Mouse (Mus musculus): ENCODE measurements around the gene Itga9.

The Itga9 gene

DNA sequence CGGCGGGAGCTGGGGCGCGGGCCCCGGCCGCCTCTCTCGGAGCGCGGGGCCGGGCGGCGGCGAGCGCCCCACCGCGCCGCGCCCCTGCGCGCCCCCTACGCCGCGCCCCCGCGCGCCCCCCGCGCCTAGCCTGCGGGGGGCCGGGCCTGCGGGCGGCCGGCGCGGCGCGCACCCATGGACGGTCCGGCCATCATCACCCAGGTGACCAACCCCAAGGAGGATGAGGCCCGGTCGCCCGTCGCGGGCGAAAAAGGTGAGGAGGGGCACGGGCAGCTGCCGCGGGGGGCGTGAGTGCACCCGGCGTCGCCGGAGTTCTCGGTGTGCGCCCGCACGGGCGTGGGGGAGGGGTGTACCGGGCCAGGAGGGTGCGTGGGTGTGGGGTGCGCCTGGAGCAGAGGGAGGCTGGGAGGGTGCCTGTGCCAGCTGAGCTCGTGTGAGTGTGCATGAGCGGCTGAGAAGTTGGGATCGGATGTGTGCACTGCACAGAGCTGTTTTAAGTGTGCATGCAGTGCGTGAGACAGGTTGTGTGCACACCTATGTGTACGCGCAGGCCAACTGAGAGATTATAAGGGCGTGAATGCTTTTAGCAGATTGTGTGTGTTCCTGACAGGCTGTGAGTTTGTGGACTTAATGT is 320.3 kb downstream of the Itga9 start:
- DNase-seq = peak; percentile 54 to 78

GRCm38 (mm10) chr9:118927501-118927900 is 321.0 kb downstream of the Itga9 start:
- DNase-seq = peak in 1 of 2 experiments; percentile 54

DNA sequence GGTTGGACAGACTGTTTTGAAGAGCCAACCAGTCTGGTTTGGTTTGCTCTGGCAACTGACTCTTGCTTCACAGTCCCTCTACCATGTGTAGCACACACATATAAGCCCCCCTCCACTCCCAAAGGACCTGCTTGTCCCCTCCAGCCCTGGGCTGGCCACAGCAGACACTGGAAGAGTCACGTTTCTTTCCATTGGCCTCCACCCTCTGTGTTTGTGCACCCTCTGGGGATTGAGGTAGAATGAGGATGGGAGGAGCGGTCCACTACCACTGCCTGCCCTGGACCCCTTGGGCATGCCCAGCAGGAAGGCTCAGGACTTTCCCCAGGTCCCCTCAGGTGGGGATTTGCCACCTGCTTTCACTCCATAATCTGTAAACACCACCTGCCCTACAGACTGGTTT is 321.5 kb downstream of the Itga9 start:
- no peak for DNase-seq

GRCm38 (mm10) chr9:118928656-118929055 is 322.2 kb downstream of the Itga9 start:
- DNase-seq = peak; percentile 67 to 78

DNA sequence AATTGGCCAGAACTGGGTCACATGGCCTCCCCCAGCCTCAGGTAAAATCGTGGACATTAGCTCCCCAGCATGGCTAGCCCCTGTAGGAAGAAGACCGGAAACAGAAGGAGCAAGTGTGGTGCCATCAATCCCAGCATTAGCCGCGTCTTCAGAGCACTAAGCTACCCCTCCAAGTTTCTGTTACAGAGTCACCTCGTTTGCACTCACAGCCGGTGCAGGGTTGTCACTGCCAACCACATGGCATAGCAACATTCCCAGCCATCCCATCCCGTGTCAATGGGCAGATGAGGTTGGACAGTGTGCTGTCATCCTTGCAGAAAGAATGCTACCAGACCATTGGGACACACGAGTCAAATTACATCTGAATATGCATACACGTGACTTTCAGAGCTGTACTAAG is 324.1 kb downstream of the Itga9 start:
- DNase-seq = no peak

- no peak for DNase-seq
Measured at GRCm38 (mm10) chr9:118933800-118934199, 327.3 kb downstream of the Itga9 start.

DNA sequence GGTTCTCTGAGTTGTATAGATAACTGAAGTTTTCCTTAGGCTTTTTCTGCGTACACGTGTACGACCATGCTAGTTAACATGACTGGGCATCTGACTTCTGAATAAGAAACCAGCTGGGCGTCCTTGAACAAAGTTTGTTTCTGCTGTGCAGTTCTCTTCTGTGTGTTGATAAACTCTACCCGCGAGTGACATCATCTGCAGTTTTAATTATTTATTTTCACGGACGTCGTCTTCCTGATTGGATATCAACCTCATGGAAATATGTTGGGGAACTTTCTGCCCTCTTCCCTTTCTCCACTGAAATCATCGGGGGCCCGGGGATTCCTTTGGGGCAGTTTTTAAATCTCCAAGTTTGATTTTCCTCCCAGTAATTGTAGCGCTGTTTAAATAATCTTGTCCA is 327.8 kb downstream of the Itga9 start:
- no peak for DNase-seq

DNA sequence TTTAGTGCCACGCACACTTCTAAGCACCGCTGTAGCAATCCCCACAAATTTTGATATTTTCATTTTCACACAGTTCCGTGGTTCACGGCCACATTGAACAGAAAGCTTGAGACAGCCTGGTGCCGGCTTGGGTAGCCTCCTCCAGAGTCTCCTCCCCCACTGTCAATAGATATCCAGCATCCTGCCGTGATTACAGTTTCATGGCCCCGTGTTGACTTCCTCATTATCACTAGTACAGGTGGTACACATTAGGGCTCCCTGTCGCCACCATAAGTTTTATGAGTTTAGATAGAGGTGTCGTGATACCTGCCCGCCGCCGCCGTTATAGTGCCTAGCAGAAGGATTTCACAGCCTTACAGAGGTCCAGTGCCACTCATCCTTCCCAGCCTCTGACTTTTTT is 328.6 kb downstream of the Itga9 start:
- no peak for DNase-seq

GRCm38 (mm10) chr9:118936071-118936470 is 329.6 kb downstream of the Itga9 start:
- DNase-seq = peak; percentile 68 to 71

GRCm38 (mm10) chr9:118937515-118937914 is 331.0 kb downstream of the Itga9 start:
- peak; percentile 70 to 85 for DNase-seq

DNA sequence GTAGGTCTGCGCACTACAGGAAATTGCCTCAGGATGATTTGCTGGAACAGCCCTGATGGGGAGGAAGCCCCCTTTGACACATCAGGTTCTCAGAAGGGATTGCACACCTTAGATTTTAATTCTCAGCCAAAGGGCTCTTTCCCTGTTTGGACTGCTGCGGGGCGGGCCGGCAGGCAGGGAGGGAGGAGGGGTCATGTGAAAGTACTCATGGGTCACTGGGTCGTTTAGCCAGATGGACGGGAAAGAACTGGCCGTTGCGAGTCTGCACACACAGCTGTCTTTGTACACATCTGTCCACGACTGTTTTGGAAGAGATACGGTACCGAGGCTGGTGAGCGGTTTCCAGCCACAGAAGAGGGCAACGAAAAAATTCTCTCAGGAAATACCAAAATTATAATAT is 332.9 kb downstream of the Itga9 start:
- peak; percentile 73 to 77 for DNase-seq

- peak; percentile 55 to 57 for DNase-seq
Measured at GRCm38 (mm10) chr9:118939831-118940230, 333.3 kb downstream of the Itga9 start.

- DNase-seq = peak; percentile 40 to 51
Measured at GRCm38 (mm10) chr9:118940591-118941207, 334.2 kb downstream of the Itga9 start.

DNA sequence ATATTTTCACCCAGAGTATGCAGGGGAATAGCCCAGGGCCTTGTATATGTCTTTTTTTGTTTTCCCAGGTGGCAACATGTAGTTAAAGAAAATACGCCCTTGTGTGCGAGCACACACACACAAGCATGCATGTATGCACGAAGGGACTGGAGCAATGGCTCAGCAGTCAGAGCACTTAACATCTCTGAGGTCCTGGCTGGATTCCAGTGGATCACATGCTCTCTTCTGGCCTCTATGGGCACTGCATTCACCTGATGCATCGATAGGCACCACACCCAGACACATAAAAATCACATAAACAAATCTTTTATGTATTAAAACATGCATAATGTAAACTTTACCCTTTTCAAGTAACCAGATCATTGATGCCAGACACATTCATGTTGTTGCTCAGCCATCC is 335.5 kb downstream of the Itga9 start:
- DNase-seq = peak in 1 of 2 experiments; percentile 59

DNA sequence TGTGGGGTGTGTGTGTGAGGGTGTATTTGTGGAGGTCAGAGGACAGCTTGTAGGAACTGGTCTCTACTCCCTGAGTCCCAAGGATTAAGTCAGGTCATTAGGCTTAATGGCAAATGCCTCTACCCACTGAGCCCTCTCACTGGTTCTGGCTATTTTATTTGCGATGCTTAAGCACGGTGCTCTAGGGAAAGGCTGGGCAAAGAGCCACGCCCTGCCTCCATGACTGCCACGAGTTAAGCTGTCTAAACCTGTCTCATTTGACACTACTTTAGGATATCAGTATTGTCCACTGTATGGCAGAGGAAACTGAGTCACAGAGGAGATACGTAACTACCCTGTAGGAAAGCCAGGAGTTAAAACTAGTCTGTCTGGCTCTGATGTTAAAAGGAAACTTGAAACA is 337.5 kb downstream of the Itga9 start:
- DNase-seq = no peak

DNA sequence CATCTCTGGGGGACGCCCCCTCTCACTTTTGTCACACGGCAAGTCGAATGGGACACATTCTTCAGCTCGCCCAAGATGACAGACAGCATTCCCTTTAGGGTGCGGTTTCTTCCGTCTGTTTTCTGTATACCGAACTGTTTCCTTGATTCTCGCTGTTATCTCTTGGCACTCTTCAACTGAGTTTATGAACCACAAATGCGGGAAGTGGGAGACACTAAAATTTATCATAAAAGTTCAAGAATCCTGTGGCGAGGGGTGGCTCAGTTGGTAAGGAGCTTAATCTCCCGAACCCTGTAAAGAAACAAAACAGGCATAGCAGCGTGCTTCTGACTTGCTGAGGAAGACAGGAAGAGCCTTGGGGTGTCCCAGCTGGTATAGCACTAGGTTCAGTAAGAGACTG is 337.9 kb downstream of the Itga9 start:
- DNase-seq = no peak

DNA sequence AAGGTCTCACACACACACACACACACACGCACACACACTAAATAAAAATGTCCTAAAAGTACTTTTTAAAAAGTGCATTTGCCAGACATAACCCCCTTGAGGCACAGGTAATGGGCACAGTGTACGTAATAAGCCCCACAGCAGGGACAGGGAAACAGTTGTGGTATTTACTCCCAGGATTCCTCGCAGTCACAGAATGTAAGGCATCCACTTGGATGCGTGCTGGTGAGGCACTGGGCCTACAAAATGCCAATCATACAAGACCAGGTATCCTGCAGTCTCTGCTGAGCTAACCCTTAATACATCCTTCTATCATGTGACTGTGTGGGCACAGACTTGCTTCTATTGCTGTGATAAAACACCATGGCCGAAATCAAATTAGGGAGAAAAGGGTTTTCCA is 342.0 kb downstream of the Itga9 start:
- DNase-seq = no peak

DNA sequence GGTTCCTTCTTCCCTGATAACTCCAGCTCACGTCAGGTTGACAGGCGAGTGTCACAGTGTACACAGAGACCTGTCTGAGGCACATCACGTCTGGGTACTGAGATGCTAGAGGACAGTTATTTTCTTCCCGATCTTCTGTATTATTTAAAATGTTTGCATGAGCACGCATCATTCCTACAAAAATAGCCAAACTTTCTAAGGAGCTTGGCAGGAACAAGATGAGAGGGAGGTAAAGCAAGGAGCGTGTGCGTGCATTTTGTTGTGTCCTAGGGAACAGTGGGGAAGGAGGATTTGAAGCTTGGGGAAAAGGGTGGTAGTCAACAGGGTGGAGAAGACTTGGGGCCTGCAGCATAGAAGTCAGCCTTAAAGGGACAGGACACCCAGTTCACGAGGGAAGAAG is 342.6 kb downstream of the Itga9 start:
- DNase-seq = no peak

DNA sequence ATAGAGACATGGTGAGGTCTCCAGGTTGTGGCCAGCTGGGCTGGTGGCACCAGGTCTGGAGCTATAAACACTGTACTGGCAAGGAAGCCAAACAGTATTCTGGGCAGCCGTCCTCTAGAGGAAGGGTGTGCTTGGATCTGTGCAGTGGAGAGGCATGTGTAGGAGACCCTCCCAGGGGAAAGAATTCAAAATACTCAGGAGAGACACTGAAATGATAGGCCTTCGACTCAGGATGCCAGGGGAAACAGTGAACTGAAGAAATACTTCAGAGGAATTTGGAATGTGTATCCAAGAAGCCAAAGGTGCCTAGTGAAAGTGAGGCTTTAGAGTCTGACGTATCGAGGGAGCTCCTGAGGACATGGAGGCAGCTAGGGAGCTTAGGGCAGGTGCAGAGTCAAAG is 343.2 kb downstream of the Itga9 start:
- no peak for DNase-seq

DNA sequence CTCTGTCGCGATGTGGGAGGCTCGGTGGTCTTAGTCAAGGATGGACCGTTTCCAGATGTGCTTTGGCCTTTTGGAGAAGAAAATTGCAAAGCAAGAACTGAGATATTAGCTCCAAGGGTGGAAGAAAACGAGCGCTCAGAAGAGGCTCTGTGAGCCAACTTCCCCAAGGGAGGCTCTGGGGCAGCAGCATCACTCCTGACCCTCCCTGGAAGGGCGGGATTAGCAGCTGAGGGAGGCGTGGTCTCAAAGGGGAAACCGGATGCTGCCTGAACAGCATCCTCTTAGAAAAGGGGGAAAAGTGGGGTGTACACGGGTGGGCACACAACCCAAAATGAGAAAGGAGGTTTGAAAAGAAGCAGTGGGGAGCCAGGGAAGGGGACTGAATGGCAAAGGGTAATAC is 343.6 kb downstream of the Itga9 start:
- no peak for DNase-seq
